Mouse (Mus musculus): ENCODE measurements around the gene Engase. TPM values are rescaled to one million over a fixed set of nuclear protein-coding genes. Genes with fewer than 3 reads are reported as not detected.

Engase gene
- total RNA-seq, 2 experiments from 2014 or later, result 10.7 to 13.5 TPM

DNA sequence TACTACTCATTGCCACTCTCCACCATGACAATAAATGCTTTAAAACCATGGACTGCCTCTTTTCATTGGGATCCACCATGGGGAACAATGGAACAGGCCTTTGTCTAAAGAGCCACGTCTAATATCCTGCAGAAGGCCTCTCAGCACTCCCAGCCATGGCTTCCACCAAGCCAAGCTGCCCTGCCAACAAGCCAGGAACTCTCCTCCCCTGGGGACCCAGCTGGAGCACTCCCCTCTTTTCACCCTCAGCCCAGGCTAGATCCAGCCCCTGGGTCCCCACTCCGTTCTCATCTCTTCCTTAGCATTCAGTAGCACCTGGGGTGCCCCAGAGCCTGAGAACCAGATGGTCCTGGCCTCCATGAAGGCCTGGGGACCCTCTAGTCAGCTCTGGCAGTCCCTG is 23.7 kb upstream of the Engase start:
- ATAC-seq (replicated peaks; ENCODE audit: low FRiP score, low TSS enrichment, poor library complexity, severe bottlenecking), result no peak

DNA sequence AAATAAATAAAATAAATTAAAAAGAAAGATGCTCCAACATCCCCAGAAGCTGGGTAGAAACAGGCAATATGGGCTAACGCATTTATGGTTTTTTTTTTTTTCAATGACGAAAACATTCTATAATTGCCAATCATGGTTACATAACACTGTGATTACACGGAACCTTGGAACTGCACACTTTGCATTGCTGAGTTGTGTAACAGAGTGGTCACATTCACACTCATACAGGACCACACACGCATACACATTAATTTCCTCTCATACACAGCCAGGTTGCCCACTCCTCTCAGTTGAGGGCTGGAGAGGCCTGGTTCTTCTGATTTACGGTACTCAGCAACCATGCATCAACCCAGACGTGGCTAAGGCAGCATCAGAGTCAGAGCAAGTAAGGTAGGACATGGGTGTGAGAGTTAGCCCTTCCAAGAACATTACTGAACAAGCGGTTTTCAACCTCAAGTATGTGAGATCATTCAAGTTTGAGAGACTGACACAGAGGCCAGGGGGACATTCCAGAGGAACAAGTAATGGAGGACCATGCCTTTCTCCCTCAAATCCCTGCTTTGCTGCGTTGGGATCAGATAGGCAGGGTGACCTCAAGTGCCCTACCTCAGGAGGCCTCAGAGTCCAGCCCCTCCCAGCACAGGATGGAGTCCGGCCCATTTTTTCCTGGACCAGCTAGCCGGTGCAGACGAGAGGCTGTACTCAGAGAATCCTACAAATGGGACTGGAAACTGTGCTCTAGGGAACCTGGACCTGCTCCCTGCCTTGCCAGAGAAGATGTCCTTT is 22.6 kb upstream of the Engase start:
- no peak for ATAC-seq (replicated peaks; ENCODE audit: low FRiP score, low TSS enrichment, poor library complexity, severe bottlenecking)

DNA sequence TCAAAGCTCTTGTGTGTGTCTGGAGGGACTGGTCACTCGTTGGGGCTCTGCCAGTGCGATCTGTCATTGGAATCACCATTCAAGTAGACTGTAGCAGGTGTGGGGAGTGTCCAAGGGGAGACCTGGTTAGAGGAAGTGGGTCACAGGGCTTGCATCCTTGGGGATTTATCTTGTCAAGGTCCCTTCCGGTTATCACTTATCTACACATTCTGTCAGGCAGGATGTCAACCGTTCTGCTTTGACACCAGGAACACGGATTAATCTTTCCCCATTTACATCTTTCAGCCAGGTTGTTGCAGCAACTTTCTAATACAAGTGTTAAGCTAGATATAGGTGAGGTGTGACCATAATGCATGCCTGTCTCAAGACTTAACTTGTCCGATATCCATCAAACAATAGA is 20.8 kb upstream of the Engase start:
- ATAC-seq (replicated peaks; ENCODE audit: low FRiP score, low TSS enrichment, poor library complexity, severe bottlenecking), result no peak

DNA sequence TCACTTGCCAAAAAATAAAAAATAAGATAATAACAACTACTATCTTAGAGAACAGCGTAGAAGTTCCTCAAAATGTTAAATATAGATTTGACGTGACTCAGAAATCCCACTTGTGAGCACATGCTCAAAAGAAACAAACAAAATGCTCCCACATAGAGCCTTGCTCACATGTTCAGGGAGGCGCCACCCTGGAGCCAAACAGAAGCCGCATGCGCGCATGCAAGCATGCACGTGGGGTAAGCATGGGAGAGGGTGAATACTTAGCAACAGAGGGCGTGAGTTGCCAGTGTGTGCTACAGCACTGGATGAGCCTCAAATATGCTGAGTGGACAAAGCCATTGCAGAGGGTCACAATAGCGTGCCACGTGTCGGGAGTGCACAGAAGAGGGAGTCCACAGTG is 19.7 kb upstream of the Engase start:
- ATAC-seq (replicated peaks; ENCODE audit: low FRiP score, low TSS enrichment, poor library complexity, severe bottlenecking), result no peak

DNA sequence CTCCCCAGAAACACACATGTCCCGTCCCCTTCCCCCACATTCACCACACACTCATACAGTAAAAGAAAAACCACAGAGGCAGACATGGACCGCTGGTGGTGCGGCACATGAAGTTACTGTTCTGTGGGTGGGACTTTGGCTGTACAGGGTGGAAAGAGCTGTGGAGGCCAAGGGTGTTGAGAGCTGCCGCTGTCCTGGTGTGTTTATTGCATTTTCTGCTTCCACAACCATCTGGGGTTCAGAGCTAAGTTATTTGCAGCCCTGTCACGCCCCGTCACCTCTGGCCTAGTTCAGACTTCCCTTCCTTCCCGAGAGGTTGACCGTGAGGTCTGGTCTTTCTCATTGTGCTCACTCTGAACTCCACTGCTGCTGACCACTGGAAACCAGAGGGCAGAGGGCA is 17.6 kb upstream of the Engase start:
- ATAC-seq (replicated peaks; ENCODE audit: low FRiP score, low TSS enrichment, poor library complexity, severe bottlenecking), result no peak

DNA sequence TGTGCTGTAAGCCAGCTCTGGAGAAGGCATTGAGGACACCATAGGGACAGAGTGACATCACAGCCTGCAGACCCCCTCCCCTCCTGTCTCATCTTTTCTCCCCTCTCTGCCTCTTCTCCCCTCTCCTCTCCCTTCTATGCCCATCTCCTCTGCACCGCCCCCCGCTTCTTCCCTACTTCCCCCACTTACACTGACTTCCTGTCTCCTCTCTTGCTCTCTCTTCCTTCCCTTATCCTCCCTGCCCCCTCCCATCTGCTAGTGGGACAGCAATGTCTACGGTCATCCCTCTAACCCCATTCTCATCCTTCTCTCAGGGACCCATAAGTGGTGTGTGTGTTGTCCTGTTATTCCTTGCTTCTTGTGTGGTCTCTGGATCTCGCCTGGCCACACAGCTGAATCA is 17.1 kb upstream of the Engase start:
- no peak for ATAC-seq (replicated peaks; ENCODE audit: low FRiP score, low TSS enrichment, poor library complexity, severe bottlenecking)

DNA sequence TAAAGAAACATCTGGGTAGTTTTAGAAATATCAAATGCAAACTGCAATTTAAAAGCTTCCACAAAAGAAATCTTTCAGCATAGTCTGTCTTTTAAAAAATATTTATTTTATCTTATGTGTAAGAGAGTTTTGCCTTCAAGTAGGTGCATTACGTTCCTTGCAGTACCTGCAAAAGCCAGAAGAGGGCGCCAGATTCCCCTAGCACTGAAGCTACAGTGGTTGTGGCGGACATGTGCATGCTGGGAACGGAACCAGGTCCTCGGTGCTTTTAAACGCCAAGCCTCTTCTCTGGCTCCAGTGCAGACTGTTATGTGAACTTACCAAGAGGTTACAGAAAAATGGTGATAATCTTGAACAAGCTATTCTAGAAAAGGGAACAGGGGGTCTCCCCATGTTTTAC is 16.3 kb upstream of the Engase start:
- no peak for ATAC-seq (replicated peaks; ENCODE audit: low FRiP score, low TSS enrichment, poor library complexity, severe bottlenecking)

DNA sequence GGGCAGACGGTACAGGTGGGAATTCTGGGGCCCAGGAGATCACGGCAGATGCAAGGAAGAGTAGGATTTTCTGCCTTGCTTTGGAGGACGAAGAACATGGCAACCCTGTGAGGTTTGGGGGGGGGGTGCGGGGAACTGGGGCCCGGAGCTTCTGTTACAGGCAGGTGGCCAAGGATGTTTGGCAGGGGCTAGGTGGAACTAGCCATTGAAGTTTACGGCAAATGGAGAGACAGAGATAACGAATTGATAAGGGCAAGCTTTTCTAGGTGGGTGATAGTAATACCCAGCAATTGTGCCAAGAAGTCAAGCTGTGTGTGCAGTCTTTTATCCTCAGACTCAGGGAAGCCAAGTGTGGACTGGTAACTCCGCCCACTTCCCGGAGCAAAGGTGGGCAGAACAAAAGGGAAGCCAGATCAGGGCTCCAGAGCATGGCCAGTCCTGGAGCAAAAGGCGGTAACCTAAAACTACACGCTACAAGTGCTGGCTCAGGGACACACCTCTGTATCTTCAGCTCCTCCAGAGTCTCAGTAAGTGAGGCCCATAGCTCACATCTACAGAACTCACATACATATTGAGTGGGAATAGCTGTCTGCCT is 9.1 kb upstream of the Engase start:
- peak; percentile 66 for ATAC-seq (replicated peaks; ENCODE audit: low FRiP score, low TSS enrichment, poor library complexity, severe bottlenecking)

DNA sequence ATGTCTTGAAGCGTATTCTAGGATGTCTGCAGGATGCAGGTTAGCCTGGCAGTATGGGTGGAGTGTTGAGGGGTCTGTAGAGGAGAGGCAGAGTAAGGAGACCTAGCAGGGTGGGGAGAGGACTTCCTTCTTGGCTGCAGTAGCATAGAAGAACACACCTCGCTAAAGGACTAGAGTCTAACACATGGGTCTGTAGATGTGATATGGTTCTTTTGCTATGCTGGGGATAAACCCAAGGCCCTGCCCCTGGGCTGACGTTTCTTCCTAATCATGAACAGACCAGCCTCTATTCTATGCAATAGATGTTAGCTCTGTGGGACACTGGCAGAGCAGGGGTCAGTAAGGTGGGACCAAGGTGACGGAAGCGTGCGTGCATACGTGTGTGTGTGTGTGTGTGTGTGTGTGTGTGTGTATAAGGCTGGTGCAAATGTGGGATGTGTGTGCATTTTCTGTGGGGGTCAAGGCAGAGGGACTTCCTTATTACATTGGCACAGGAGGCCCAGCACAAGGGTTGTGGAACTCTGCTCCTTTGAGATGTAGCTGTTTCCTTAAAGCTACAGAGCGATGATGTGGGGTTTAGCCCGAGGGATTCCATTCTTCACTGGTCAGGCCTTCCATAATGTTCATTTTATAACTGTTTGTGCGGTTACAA is 7.0 kb upstream of the Engase start:
- peak; percentile 29 for ATAC-seq (replicated peaks; ENCODE audit: low FRiP score, low TSS enrichment, poor library complexity, severe bottlenecking)

DNA sequence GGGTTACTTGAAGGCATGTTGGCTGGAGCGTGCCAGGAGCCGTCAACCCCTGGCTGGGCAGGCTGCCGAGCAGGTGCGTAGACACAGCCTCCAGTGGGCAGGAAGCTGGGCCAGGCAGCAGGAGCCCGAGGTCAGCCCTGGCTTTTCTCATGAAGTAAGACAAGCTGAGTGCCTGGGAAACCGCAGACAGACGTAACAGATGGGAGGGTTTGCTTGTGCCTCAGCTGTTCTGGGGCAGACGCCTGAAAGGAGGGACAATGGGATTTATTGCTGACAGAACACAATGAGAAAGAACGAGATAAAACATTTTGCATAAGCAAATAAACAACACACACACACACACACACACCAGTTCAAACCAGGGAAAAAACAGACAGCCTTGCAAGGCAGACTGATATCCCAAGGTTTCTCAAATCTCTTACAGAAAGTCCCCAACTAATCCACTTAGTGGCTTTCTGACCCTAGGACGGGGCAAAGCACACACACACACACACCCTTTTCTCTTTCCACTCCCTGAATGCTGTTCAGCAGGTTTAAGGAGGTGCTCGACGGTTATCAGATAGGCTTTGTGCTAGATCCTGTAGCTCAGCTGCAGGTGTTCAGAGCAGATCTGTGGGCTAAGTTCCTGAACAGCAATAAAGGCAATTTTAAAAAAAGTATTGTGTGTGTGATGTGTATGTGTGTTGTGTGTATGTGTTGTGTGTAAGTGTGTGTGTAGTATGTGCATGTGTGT is 6.2 kb upstream of the Engase start:
- ATAC-seq (replicated peaks; ENCODE audit: low FRiP score, low TSS enrichment, poor library complexity, severe bottlenecking), result peak; percentile 75

DNA sequence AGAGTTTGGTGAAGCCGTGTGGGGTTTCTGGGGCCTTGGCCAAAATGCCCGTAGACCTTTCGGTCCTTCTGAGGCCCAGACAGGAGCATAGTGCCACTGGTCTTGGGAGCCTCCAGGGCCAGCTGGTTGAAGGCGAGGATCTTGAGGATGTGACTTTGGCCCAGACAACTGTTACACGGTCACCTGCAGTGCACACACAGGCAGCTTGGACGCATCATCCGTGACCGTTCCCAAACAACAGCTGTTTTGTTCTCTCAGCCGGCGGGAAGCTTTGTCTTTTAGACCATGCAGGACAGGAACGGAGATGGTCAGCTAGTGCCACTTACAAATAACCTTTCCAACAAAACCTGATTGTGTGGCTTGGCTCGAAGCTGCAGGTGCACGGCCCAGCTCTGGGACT is 5.0 kb upstream of the Engase start:
- ATAC-seq (replicated peaks; ENCODE audit: low FRiP score, low TSS enrichment, poor library complexity, severe bottlenecking), result no peak

DNA sequence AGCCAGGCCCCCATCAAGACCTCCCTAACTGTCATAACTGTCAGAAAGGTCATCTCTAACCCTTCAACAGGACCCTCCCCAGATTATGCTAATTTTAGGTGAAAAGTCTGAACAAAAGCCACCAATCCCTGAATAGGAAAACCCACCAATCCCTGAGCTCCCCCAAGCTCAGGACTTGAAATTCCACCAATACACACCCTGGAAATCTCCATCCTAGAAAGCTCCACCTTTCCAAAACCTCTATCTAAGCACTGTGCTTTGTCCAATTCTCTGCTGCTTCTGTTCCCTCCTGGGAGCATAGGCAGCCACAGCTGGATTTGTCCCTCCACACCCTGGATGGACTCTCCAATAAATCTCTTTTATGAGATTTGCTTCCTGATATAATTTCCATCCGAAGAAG is 3.5 kb upstream of the Engase start:
- no peak for ATAC-seq (replicated peaks; ENCODE audit: low FRiP score, low TSS enrichment, poor library complexity, severe bottlenecking)

DNA sequence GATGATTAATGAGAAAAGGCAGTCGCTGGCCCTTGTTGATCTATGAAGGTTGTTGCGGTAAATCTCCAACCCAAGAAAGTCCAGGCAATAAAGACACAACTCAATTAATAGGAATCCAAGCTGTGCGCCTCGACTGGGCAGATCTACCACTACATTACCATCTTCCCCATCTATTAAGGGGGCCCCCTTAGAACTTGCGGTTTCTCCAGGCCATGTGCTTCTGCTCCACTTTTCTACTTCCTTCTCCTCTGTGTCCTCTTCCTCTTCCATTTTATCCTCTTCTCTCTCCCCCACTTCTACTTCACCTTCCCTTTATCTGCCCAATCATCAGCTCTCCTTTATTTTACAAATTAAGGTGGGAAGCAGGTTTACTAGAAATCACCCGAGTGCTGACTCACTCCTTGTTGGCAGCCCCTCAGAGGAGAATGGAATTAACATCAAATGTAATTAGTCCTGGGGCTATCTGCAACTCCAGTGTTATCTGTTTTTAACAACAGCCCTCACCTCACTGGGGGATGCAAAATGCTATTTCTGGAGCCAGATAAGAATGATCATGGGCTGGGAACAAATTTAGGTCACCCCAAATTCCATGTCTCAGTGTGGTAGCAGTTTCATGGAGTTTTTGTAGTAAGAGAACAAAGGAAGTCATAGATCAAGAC is 2.7 kb upstream of the Engase start:
- ATAC-seq (replicated peaks; ENCODE audit: low FRiP score, low TSS enrichment, poor library complexity, severe bottlenecking), result no peak

DNA sequence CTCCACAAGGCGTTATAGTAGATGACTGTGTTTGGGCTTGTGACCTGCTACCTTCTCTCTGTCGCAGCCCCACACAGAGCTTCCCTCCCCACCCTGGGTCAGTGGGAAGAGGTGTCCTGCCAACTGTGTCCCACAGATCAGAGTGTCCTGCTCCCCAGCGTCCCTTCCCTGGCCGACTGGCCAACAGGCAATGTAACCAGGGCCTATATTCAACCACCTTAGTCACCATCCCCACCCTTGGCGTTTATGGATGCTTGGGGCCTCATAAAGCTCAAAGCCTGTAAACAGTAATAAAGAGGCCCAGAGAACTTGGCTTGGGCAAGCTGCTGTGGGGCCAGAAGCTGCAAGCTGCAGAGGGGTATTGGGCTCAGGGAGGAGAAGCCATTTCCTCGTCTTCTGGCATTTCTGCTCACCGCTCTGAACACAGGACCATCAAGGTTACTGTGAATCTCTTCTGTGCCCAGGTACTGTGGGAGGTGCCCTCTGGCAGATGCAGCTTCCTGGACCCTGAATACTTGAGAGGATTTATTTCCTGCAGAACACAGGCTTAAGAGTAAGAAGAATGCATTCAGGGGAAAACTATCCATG is 1.0 kb upstream of the Engase start:
- no peak for ATAC-seq (replicated peaks; ENCODE audit: low FRiP score, low TSS enrichment, poor library complexity, severe bottlenecking)

DNA sequence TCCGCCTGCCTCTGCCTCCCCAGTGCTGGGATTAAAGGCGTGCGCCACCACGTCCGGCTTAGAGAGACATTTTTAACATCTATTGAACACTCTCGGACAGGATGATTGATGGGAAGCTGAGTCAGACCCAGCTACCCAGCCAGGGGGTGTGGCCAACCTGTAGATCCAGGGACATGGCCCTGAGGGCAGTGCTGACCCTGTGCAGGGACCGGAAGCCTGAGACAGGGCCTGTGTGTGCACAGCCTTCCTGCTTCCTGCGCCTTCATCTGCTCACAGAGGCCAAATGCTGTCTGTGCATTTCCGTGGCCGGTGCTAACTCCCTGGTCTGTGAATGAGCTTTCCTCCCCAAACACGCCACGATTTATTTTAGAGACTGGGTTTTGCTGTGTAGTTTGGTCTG is 3.1 kb downstream of the Engase start:
- no peak for ATAC-seq (replicated peaks; ENCODE audit: low FRiP score, low TSS enrichment, poor library complexity, severe bottlenecking)

DNA sequence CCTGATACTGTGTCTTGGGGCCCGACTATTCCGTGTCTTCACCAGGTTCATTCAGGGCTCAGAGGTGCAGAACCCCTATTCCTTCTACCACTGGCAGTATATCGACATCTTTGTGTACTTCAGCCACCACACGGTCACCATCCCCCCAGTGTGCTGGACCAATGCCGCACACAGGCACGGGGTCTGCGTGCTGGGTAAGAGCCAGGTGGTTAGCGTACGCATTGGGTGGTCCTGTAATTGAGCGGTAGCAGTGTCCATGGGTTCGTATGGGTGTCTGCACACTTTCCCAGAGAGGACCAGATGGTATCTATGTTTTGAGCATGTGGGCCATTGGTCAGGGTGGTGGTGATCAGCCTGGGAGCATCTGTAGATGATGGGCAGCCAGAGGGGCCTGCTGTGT is 4.6 kb downstream of the Engase start:
- no peak for ATAC-seq (replicated peaks; ENCODE audit: low FRiP score, low TSS enrichment, poor library complexity, severe bottlenecking)

DNA sequence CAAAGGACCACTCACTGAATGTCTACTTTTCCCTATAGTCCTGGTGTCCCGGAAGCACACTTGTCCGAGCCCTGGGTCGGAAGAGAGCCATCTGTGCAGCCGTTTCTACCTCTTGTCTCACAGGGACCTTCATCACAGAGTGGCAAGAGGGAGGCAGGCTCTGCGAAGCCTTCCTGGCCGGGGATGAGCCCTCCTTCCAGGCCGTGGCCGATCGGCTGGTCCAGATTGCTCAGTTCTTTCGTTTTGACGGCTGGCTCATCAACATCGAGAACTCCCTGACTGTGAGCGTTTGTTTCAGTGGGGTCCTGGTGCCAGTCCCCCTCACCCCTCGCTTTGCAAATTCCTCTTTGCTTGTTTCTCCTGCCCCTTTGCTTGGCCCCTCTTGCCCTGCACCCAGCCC is 5.1 kb downstream of the Engase start:
- no peak for ATAC-seq (replicated peaks; ENCODE audit: low FRiP score, low TSS enrichment, poor library complexity, severe bottlenecking)

DNA sequence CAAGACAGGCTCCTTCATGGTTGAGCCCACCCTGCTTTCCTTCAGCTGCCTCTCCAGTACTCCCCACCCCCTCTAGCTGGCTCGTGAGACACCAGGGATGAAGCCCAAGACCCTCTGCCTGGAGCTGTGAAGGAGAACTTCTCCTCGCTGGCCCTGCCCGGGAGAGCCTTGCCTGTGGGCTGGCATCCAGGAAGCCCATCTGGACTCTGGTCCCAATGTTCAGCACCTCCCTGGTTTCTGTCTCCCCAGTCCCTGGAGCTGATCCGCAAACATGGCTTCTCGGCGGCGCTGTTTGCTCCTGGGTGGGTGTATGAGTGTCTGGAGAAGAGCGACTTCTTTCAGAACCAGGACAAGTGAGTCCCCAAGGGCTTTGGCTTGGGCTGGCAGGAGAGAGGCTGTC is 7.5 kb downstream of the Engase start:
- no peak for ATAC-seq (replicated peaks; ENCODE audit: low FRiP score, low TSS enrichment, poor library complexity, severe bottlenecking)

DNA sequence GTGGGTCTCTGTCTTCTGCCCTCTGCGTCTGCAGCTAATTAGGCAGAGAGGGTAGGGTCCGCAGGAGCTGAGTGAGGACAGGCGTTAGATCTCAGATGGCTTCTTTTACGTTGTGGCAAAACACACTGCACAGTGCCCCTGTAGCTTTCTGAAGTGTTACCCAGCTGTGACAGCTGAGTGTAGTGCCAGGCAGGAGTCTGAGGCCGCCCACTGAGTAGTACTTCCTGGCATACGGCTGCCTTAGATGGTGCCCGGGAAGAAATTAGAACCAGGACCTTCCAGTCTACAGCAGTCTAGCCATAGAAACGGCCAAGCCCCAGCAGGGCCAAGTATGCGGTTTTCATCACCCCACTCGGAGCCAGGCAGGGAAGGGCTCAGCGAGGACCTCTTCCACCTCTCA is 8.7 kb downstream of the Engase start:
- ATAC-seq (replicated peaks; ENCODE audit: low FRiP score, low TSS enrichment, poor library complexity, severe bottlenecking), result no peak

DNA sequence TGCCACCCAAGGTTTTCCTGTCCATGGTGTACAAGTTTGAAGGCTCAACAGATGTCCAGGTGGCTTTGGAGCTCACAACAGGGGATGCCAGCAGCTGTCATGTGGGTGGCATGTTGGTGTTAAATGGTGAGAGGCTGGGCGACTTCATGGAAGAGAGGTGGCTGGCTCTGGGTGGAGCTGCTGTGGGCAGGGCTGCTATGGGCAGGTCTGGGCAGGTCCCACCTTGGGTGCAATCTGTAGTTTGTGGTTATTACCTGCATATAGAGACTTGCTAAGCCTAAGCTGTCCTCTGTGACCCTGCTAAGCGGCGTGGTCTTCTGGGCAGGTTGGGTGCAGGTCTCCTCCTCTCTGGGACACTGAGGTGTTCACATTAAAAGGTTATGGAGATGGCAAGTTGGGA is 9.2 kb downstream of the Engase start:
- no peak for ATAC-seq (replicated peaks; ENCODE audit: low FRiP score, low TSS enrichment, poor library complexity, severe bottlenecking)

All from megakaryocyte-erythroid progenitor cell, adult 5-6 weeks (primary cell).